Mouse (Mus musculus): ENCODE data around the gene Gm12216.
"Not testable (repeated sequence)": the region's sequence is repeated elsewhere in the genome, so short reads cannot be mapped to it uniquely, and the experiment has no call there.

The Gm12216 gene

GRCm38 (mm10) chr11:53771001-53771744, 87.9 kb downstream of the Gm12216 start:
- no peak for DNase-seq (ENCODE audit: low read depth, low spot score)

GRCm38 (mm10) chr11:53770125-53770791, 88.8 kb downstream of the Gm12216 start:
- DNase-seq (ENCODE audit: low read depth, low spot score), result peak; percentile 69

GRCm38 (mm10) chr11:53769760-53770124, 89.3 kb downstream of the Gm12216 start, which contains the start of gene Irf1:
TSS of gene Irf1 (plus strand) at chr11:53770014.
- DNase-seq (ENCODE audit: low read depth, low spot score), result peak; percentile 87

- DNase-seq (ENCODE audit: low read depth, low spot score), result no peak
These were observed 89.9 kb downstream of the Gm12216 start for GRCm38 (mm10) chr11:53769185-53769576.

- DNase-seq (ENCODE audit: low read depth, low spot score), result no peak
These were observed 90.5 kb downstream of the Gm12216 start for GRCm38 (mm10) chr11:53768422-53769184.

GRCm38 (mm10) chr11:53764581-53764980, 94.5 kb downstream of the Gm12216 start:
- no peak for DNase-seq (ENCODE audit: low read depth, low spot score)

- DNase-seq (ENCODE audit: low read depth, low spot score), result peak; percentile 86
These were observed 95.4 kb downstream of the Gm12216 start for GRCm38 (mm10) chr11:53763496-53764140.

GRCm38 (mm10) chr11:53762827-53763495, 96.1 kb downstream of the Gm12216 start:
- DNase-seq (ENCODE audit: low read depth, low spot score), result peak; percentile 61

- no peak for DNase-seq (ENCODE audit: low read depth, low spot score)
These were observed 96.6 kb downstream of the Gm12216 start for GRCm38 (mm10) chr11:53762426-53762825.

- no peak for DNase-seq (ENCODE audit: low read depth, low spot score)
These were observed 97.2 kb downstream of the Gm12216 start for GRCm38 (mm10) chr11:53761822-53762221.

- no peak for DNase-seq (ENCODE audit: low read depth, low spot score)
These were observed 97.8 kb downstream of the Gm12216 start for GRCm38 (mm10) chr11:53761284-53761683.

GRCm38 (mm10) chr11:53759545-53760406, 99.3 kb downstream of the Gm12216 start:
- no peak for DNase-seq (ENCODE audit: low read depth, low spot score)

GRCm38 (mm10) chr11:53758791-53759351, 100.2 kb downstream of the Gm12216 start:
- no peak for DNase-seq (ENCODE audit: low read depth, low spot score)

- DNase-seq (ENCODE audit: low read depth, low spot score), result not testable (repeated sequence)
These were observed 101.0 kb downstream of the Gm12216 start for GRCm38 (mm10) chr11:53758033-53758432.

- no peak for DNase-seq (ENCODE audit: low read depth, low spot score)
These were observed 101.4 kb downstream of the Gm12216 start for GRCm38 (mm10) chr11:53757612-53758011.

- no peak for DNase-seq (ENCODE audit: low read depth, low spot score)
These were observed 104.0 kb downstream of the Gm12216 start for GRCm38 (mm10) chr11:53755011-53755595.

- DNase-seq (ENCODE audit: low read depth, low spot score), result no peak
These were observed 109.2 kb downstream of the Gm12216 start for GRCm38 (mm10) chr11:53749716-53750352.

- DNase-seq (ENCODE audit: low read depth, low spot score), result no peak
These were observed 109.8 kb downstream of the Gm12216 start for GRCm38 (mm10) chr11:53749306-53749705.

- DNase-seq (ENCODE audit: low read depth, low spot score), result no peak
These were observed 110.4 kb downstream of the Gm12216 start for GRCm38 (mm10) chr11:53748614-53749013.

All from brain, adult 2 months (tissue).